Mouse (Mus musculus) CH12.LX (cell line): Measurements from ENCODE around the gene Rita1.
A peak's percentile ranks its signal among the peaks of the same experiment; 100 is the strongest.

Experiments
- BHLHE40 ChIP-seq: IDR thresholded peaks from 2 replicates; pipeline ENCODE4 v1.6.1; 2011; ENCODE audit warnings: mild to moderate bottlenecking, low read depth, low read length, improper control_type of control experiment
- CHD1 ChIP-seq: IDR thresholded peaks from 2 replicates; pipeline ENCODE4 v1.6.1; 2012; ENCODE audit warnings: low read depth, low read length, improper control_type of control experiment, inconsistent platforms
- CTCF ChIP-seq, 2 experiments: IDR thresholded peaks in 1 of 2; conservative IDR thresholded peaks in 1 of 2; 2 replicates each; pipeline ENCODE4 v1.5.1; 2011 to 2012; ENCODE audit warnings: low read depth in 2 of 2, low read length in 2 of 2, improper control_type of control experiment in 1 of 2, inconsistent platforms in 1 of 2, mild to moderate bottlenecking in 1 of 2, moderate library complexity in 1 of 2
- EP300 ChIP-seq: IDR thresholded peaks from 2 replicates; pipeline ENCODE4 v1.6.1; 2011; ENCODE audit warnings: low read length, improper control_type of control experiment
- ETS1 ChIP-seq: conservative IDR thresholded peaks from 2 replicates; pipeline ENCODE4 v1.6.1; 2012; ENCODE audit warnings: low read depth, mild to moderate bottlenecking, inconsistent platforms, low read length, improper control_type of control experiment, moderate library complexity
- KAT2A ChIP-seq: IDR thresholded peaks from 2 replicates; pipeline ENCODE4 v1.6.1; 2012; ENCODE audit warnings: low read length, improper control_type of control experiment, inconsistent platforms; ENCODE audit not compliant: insufficient replicate concordance
- MAX ChIP-seq: IDR thresholded peaks from 2 replicates; pipeline ENCODE4 v1.6.1; 2011; ENCODE audit warnings: low read length, improper control_type of control experiment
- MYC ChIP-seq: IDR thresholded peaks from 2 replicates; pipeline ENCODE4 v1.6.1; 2011; ENCODE audit warnings: low read depth, mild to moderate bottlenecking, improper control_type of control experiment, low read length
- NELFE ChIP-seq: IDR thresholded peaks from 2 replicates; pipeline ENCODE4 v1.6.1; 2011; ENCODE audit warnings: low read depth, low read length, improper control_type of control experiment
- POLR2A ChIP-seq: IDR thresholded peaks from 2 replicates; pipeline ENCODE4 v1.6.1; 2011; ENCODE audit warnings: low read depth, mild to moderate bottlenecking, improper control_type of control experiment, low read length
- SIN3A ChIP-seq: IDR thresholded peaks from 2 replicates; pipeline ENCODE4 v1.6.1; 2012; ENCODE audit warnings: low read length, improper control_type of control experiment, inconsistent platforms
- TCF12 ChIP-seq: IDR thresholded peaks from 2 replicates; pipeline ENCODE4 v1.6.1; 2014; ENCODE audit warnings: low read depth, mild to moderate bottlenecking, inconsistent platforms, low read length, improper control_type of control experiment
- ZNF384 ChIP-seq: IDR thresholded peaks from 2 replicates; pipeline ENCODE4 v1.6.1; 2012; ENCODE audit warnings: low read depth, low read length, improper control_type of control experiment, inconsistent platforms

DNA sequence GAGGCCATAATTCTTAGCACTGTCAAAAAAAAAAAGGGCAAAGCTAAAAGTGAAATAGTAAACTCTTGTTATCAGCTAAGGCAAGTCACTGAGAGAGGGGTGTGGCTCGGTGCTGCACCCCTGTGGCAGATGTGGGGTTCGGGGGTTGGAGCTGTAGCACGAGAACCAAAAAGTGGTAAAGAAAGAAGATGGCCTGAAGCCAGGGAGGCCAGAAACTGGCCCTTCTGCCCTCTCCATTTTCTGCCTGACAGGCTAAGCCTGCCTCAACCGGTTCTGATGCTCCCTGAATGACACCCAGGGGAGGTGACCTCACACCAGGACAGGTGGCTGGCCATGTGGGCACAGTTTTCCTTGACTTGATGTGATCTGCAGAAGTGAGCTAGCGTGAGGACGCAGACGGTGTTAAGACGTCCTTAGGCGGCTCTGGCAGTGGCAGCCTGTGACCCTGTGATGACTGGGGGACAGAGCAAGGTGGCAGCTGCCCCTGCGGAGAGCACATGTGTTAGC lies 34.4 kb downstream of the Rita1 start:
- TF ChIP-seq POLR2A = no peak
- TF ChIP-seq TCF12 = 0 out of 2 replicates have a peak, but pooled peaks have one; percentile 31
- peak; percentile 34; the same call in 1 of the 2 replicates for TF ChIP-seq MAX
- no peak for TF ChIP-seq NELFE
- TF ChIP-seq BHLHE40 = peak; percentile 38; the same call in 1 of the 2 replicates
- no peak for TF ChIP-seq SIN3A
- no peak for TF ChIP-seq KAT2A
- peak; percentile 41; the same call in 1 of the 2 replicates for TF ChIP-seq ZNF384
- TF ChIP-seq CTCF (conservative IDR thresholded peaks at IDR 0.05 in 1 of 2, IDR thresholded peaks at IDR 0.05 in 1 of 2; ENCODE audit: low read depth in 2 of 2, low read length in 2 of 2) = peak in 1 of 2 experiments; percentile 40; a peak in 2 of 4 replicates
- TF ChIP-seq CHD1 = no peak
- TF ChIP-seq MYC = no peak
- TF ChIP-seq EP300 = no peak
- TF ChIP-seq ETS1 = peak; percentile 32; the same call in 1 of the 2 replicates
